Mouse (Mus musculus): ENCODE measurements at regions not wholly inside any gene's neighbourhood (a gene's known extent, or its start where the extent isn't known, plus 50 kb on each side); places are given as distances from the start of the nearest gene placed in this dataset.

DNA sequence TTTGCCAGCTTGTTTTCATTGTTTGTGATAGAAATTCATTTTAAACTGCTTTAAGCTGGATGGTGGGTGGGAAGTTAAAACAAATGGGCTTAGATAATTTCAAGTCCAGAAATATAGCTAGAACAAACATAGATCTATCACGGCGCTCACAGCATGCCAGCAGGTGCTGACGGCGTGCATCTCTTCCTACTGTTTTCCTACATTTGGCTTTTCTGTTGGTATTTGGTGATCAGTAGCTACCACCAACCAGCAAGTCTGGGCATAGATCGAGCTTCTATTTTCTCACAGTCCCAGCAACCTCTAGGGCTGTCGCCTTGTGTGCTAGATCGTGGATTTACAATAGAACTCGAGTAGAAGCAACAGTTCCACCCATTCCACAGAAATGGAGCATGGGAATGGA, 290.9 kb upstream of the Zeb2 start:
- ATAC-seq (ENCODE audit: low FRiP score, low TSS enrichment) = no peak
- WGBS = 92% methylated on average over 8 of the region's 8 CpGs
- Histone ChIP-seq H3K9me3 (ENCODE audit: low read length) (no peaks in the 10 kb centered on the region), H3K4me1 (ENCODE audit: insufficient read depth, low read length) (peaks cover 14% of the 10 kb centered on the region), H3K4me3 (ENCODE audit: low read length) (no peak overlapping the region), H3K4me2 (replicated peaks; ENCODE audit: low read depth, low read length) (no peak overlapping the region), H3K36me3 (ENCODE audit: insufficient read depth, low read length) (no peaks in the 10 kb centered on the region), H3K27me3 (ENCODE audit: insufficient read depth, low read length) (no peaks in the 10 kb centered on the region), H3K27ac (ENCODE audit: low read length) (no peak overlapping the region), H3K9ac (replicated peaks; ENCODE audit: low read length) (no peak overlapping the region)

DNA sequence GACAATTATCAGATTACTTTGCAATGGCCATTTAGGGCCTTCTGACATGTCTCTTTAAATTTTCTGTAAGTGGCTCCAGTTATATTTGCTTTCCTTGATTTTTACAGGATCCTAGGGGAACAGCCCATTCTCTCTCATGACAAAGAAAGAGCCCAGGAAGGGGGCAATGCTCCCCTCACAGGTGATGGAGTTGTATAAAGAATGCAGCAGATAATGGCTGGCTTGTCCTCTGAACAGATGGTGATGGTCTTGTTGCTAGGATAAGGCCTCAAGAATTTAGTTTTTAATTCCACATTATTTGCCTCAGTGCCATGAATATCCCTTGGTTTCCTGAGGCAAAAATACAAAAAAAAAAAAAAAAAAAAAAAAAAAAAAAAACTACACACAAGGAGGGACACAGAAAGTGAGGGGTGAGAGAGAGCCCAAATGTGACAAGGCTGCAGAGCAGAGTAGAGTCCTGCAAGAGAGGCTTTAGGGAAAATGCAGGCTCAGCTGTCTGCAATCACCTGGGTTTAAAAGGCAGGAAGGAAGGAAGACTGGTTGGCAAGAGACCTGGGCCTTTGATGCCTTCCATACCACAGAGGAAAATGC, 272.8 kb upstream of the Zeb2 start:
- no peak overlapping the region for H3K9ac ChIP-seq (replicated peaks; ENCODE audit: low read length)
- H3K4me3 ChIP-seq (ENCODE audit: low read length) = no peak overlapping the region

DNA sequence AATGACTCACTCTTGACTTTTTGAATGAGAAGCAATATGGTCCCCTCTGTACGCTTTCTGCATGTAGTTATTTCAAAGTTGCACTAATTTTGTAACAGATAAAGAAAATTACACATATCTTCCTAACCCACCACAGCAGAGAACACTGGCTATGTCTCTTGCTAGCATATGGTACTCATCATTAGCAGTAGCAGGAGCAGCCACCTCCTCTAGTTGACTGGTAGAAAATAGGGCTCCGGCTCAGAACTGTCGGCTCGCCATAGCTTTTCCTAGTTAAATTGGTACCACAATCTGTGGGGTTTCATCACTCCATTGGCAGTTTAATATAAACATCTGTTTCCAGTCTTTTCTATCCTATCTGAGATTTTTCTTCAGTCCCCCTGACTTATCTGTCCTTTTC, 254.1 kb upstream of the Zeb2 start:
- H3K27me3 ChIP-seq (ENCODE audit: insufficient read depth, low read length) = no peaks in the 10 kb centered on the region
- 66% methylated on average over 4 of the region's 4 CpGs for WGBS
- H3K9ac ChIP-seq (replicated peaks; ENCODE audit: low read length) = no peak overlapping the region
- 0 out of 2 replicates have a peak, but pooled peaks have one; percentile 42 for ATAC-seq (ENCODE audit: low FRiP score, low TSS enrichment)
- H3K4me1 ChIP-seq (ENCODE audit: insufficient read depth, low read length) = 0 out of 2 replicates have a peak, but pooled peaks cover 2% of the 10 kb centered on the region
- H3K4me3 ChIP-seq (ENCODE audit: low read length) = no peak overlapping the region
- no peaks in the 10 kb centered on the region for H3K36me3 ChIP-seq (ENCODE audit: insufficient read depth, low read length)
- no peak overlapping the region for H3K4me2 ChIP-seq (replicated peaks; ENCODE audit: low read depth, low read length)
- 0 out of 2 replicates have a peak, but pooled peaks cover 2% of the 10 kb centered on the region for H3K9me3 ChIP-seq (ENCODE audit: low read length)
- no peak overlapping the region for H3K27ac ChIP-seq (ENCODE audit: low read length)

More for the DNA sequence above, 272.8 kb upstream of the Zeb2 start:
- H3K4me2 ChIP-seq (replicated peaks; ENCODE audit: low read depth, low read length) = no peak overlapping the region
- H3K9me3 ChIP-seq (ENCODE audit: low read length) = peaks cover under 1% of the 10 kb centered on the region; the same call in 1 of the 2 replicates
- no peaks in the 10 kb centered on the region for H3K4me1 ChIP-seq (ENCODE audit: insufficient read depth, low read length)
- ATAC-seq (ENCODE audit: low FRiP score, low TSS enrichment) = no peak
- H3K27me3 ChIP-seq (ENCODE audit: insufficient read depth, low read length) = no peaks in the 10 kb centered on the region
- no peak overlapping the region for H3K27ac ChIP-seq (ENCODE audit: low read length)
- no peaks in the 10 kb centered on the region for H3K36me3 ChIP-seq (ENCODE audit: insufficient read depth, low read length)

DNA sequence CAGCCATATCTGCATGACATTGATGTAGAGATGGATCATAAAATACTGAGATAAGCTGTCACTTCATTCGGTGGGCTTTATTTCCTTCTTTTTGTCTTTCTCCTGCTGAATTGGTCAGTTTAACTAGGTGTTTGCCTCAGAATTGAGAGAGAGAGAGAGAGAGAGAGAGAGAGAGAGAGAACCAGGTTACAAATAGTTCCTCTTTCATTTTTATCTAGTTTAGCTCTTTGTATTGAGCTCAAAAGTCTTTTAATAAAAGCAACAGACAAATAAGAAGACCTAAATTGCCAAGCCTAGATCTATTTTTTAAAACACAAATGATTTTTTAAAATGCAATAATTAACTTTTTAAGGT, 253.4 kb upstream of the Zeb2 start:
- Histone ChIP-seq H3K27me3 (ENCODE audit: insufficient read depth, low read length) (no peaks in the 10 kb centered on the region), H3K4me2 (replicated peaks; ENCODE audit: low read depth, low read length) (no peak overlapping the region), H3K9me3 (ENCODE audit: low read length) (0 out of 2 replicates have a peak, but pooled peaks cover 2% of the 10 kb centered on the region), H3K9ac (replicated peaks; ENCODE audit: low read length) (no peak overlapping the region), H3K27ac (ENCODE audit: low read length) (no peak overlapping the region), H3K36me3 (ENCODE audit: insufficient read depth, low read length) (no peaks in the 10 kb centered on the region), H3K4me3 (ENCODE audit: low read length) (no peak overlapping the region), H3K4me1 (ENCODE audit: insufficient read depth, low read length) (0 out of 2 replicates have a peak, but pooled peaks cover 2% of the 10 kb centered on the region)
- WGBS = 14% methylated on average over 1 of the region's 1 CpGs
- ATAC-seq (ENCODE audit: low FRiP score, low TSS enrichment) = no peak

DNA sequence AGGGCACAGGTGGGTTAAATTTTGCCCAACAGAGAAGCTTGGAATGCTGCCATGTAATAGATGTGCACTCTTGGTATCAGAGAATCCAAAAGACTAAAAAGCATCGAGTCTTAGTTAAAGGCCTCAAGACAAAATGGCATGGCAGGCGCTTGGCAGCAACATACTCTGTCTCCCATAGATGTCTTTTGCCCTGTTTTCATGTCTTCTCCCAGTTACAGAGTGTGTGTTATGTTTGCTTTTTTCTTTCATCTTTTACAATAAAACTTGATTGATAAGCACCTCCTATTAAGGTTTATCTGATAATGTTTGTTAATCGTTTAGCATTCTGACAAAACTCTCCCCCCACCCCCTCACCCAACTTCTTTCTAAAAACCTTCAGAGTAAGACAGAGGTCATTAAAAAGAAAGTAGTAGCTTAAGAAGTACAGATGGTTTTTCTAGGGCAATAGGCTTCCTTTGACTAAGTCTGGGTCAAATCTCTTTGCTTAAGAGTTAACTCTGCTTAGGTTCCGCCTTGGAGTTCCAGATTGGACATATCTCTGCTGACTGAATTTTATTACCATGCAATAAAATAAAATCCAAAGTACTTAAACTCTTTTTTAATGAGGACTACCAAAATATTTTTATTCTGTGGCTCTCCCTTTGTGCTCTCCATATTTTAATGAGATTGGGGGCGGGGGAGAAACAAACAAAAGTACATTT, 252.9 kb upstream of the Zeb2 start:
- Histone ChIP-seq H3K4me2 (replicated peaks; ENCODE audit: low read depth, low read length) (no peak overlapping the region), H3K36me3 (ENCODE audit: insufficient read depth, low read length) (no peaks in the 10 kb centered on the region), H3K4me1 (ENCODE audit: insufficient read depth, low read length) (0 out of 2 replicates have a peak, but pooled peaks cover 2% of the 10 kb centered on the region), H3K9me3 (ENCODE audit: low read length) (0 out of 2 replicates have a peak, but pooled peaks cover 2% of the 10 kb centered on the region), H3K9ac (replicated peaks; ENCODE audit: low read length) (no peak overlapping the region), H3K27ac (ENCODE audit: low read length) (peak overlapping the region; percentile 71), H3K27me3 (ENCODE audit: insufficient read depth, low read length) (no peaks in the 10 kb centered on the region), H3K4me3 (ENCODE audit: low read length) (no peak overlapping the region)
- peak; percentile 85 for ATAC-seq (ENCODE audit: low FRiP score, low TSS enrichment)
- 60% methylated on average over 5 of the region's 5 CpGs for WGBS

DNA sequence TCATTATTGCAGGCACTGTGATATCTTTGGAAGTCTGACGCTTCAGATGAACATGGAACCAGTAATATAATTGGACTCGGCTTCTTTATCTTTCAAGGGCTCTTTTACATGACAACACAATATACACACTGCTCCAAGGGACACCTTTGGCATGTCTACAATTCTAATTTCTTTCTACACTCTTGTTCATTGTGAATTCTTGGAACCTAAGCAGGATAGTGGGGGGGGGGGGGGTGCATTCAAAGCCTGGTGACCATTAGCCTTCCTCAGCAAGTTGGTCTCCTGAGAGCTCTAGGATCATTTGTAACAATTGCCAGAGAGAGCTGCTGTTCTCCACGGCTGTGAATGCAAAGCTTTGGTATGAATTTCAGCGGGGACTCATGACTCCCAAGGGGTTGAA, 252.2 kb upstream of the Zeb2 start:
- Histone ChIP-seq H3K4me2 (replicated peaks; ENCODE audit: low read depth, low read length) (no peak overlapping the region), H3K9me3 (ENCODE audit: low read length) (0 out of 2 replicates have a peak, but pooled peaks cover 2% of the 10 kb centered on the region), H3K4me3 (ENCODE audit: low read length) (no peak overlapping the region), H3K36me3 (ENCODE audit: insufficient read depth, low read length) (no peaks in the 10 kb centered on the region), H3K27me3 (ENCODE audit: insufficient read depth, low read length) (no peaks in the 10 kb centered on the region), H3K9ac (replicated peaks; ENCODE audit: low read length) (no peak overlapping the region), H3K4me1 (ENCODE audit: insufficient read depth, low read length) (0 out of 2 replicates have a peak, but pooled peaks cover 2% of the 10 kb centered on the region), H3K27ac (ENCODE audit: low read length) (peak overlapping the region; percentile 71)
- ATAC-seq (ENCODE audit: low FRiP score, low TSS enrichment) = no peak
- 62% methylated on average over 4 of the region's 4 CpGs for WGBS

DNA sequence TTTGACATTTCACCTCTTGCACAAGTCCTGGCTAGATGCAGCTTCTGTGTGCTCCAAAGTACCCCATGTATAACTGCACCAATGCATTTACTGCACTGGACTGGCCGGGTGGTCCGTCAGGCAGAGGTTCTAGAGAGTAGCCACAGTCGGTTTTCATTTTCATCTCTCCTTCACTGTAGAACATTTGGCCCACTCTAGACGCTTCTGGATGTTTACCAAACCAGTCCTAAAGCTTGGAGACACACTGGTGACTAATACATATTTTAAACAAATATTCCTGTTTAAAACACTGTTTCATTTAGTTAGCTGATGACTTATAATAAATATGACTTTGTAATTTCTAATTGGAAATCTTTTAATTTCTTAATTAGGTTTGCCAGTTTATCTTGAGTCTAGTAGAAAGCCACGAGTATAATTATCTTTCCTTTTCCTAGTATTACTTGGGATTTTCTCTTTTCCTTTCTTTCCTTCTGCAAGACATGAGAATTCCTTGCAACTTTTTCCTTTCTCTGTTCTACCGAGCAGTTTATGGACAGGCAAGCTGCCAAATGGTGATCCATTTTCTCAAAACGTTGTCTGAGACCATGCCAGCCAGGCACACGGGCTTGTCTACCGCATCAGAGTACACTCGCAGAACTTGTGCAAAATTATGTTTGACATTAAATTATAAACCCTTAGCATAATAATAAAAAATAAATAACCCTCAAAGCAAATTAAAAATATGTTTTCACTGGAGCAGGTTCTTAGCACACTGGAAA, 250.4 kb upstream of the Zeb2 start:
- Histone ChIP-seq H3K9ac (replicated peaks; ENCODE audit: low read length) (no peak overlapping the region), H3K36me3 (ENCODE audit: insufficient read depth, low read length) (no peaks in the 10 kb centered on the region), H3K4me3 (ENCODE audit: low read length) (no peak overlapping the region), H3K9me3 (ENCODE audit: low read length) (no peaks in the 10 kb centered on the region), H3K27ac (ENCODE audit: low read length) (no peak overlapping the region), H3K4me2 (replicated peaks; ENCODE audit: low read depth, low read length) (no peak overlapping the region), H3K4me1 (ENCODE audit: insufficient read depth, low read length) (0 out of 2 replicates have a peak, but pooled peaks cover 2% of the 10 kb centered on the region), H3K27me3 (ENCODE audit: insufficient read depth, low read length) (no peaks in the 10 kb centered on the region)
- 79% methylated on average over 10 of the region's 10 CpGs for WGBS
- ATAC-seq (ENCODE audit: low FRiP score, low TSS enrichment) = no peak

DNA sequence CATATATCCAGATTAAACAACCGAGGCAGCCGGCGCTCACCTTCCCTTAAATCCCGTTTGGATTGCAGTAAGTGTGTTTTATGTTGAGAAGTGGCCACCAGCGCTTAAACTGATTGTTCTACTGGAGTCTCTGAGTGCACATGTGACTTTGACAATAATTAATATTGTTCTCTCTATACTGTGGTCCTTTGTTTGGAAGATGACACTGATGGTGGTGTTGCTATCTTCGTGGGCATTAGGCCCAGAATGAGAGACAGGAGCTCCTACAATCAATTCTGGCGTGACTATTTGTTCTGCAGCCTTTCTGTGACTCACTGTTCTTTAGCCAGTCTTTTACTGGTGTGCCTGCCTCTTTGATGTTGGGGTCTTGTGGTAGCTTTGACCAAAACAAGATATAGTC, 240.1 kb upstream of the Zeb2 start:
- no peaks in the 10 kb centered on the region for H3K9me3 ChIP-seq (ENCODE audit: low read length)
- WGBS = 74% methylated on average over 7 of the region's 7 CpGs

DNA sequence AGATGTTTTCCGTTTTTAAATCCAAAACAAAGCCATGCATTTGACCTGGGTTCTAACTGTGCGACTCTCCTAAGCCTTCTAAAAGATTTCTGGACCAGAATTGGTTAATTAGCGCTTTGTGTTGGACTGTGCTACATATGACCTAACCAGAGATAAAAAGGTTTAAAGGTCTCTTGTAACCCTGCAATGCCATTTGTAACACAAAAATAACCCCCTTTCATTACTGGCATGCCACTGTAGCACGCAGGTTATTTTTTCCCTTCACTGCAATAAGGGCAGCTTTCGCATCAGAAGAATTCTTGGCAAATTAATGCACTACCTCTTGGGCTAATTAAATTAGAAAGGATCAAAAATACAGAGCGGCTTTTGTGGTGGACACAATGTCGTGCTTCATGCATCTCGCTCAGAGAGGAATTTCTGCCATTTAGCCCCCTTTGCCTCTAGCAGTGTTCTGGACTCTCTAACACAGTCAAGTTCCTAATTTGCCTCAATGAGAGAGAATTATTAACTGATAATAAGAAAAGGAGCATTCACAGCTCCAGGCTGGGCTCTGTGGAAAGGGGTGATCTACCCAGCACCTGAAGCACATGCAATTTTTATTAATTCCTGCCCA, 239.5 kb upstream of the Zeb2 start:
- no peak overlapping the region for H3K4me3 ChIP-seq (ENCODE audit: low read length)
- WGBS = 70% methylated on average over 8 of the region's 8 CpGs
- H3K4me1 ChIP-seq (ENCODE audit: insufficient read depth, low read length) = no peaks in the 10 kb centered on the region
- peak; percentile 73; the same call in 1 of the 2 replicates for ATAC-seq (ENCODE audit: low FRiP score, low TSS enrichment)
- H3K9ac ChIP-seq (replicated peaks; ENCODE audit: low read length) = no peak overlapping the region
- H3K27me3 ChIP-seq (ENCODE audit: insufficient read depth, low read length) = no peaks in the 10 kb centered on the region
- no peaks in the 10 kb centered on the region for H3K36me3 ChIP-seq (ENCODE audit: insufficient read depth, low read length)
- no peak overlapping the region for H3K4me2 ChIP-seq (replicated peaks; ENCODE audit: low read depth, low read length)
- H3K27ac ChIP-seq (ENCODE audit: low read length) = no peak overlapping the region
- H3K9me3 ChIP-seq (ENCODE audit: low read length) = no peaks in the 10 kb centered on the region

More for the DNA sequence above, 240.1 kb upstream of the Zeb2 start:
- Histone ChIP-seq H3K4me2 (replicated peaks; ENCODE audit: low read depth, low read length) (no peak overlapping the region), H3K36me3 (ENCODE audit: insufficient read depth, low read length) (no peaks in the 10 kb centered on the region), H3K27me3 (ENCODE audit: insufficient read depth, low read length) (no peaks in the 10 kb centered on the region), H3K4me1 (ENCODE audit: insufficient read depth, low read length) (no peaks in the 10 kb centered on the region), H3K4me3 (ENCODE audit: low read length) (no peak overlapping the region), H3K27ac (ENCODE audit: low read length) (no peak overlapping the region), H3K9ac (replicated peaks; ENCODE audit: low read length) (no peak overlapping the region)
- ATAC-seq (ENCODE audit: low FRiP score, low TSS enrichment) = no peak
